Mouse (Mus musculus) kidney, adult 2 months (tissue): Measurements from ENCODE around the gene Wdr66.

Experiments used
- CTCF ChIP-seq: fragments of 200-500 bp; conservative IDR thresholded peaks from 2 replicates; pipeline ENCODE4 v1.5.1; 2011; ENCODE audit warnings: low read depth, mild to moderate bottlenecking, control low read depth, low read length, moderate library complexity, mixed read lengths; ENCODE audit not compliant: insufficient read depth, insufficient read length
- POLR2A ChIP-seq: fragments of 200-500 bp; IDR thresholded peaks from one replicate; pipeline ENCODE4 v1.6.1; 2011; ENCODE audit warnings: low read depth, low read length, control low read depth

DNA sequence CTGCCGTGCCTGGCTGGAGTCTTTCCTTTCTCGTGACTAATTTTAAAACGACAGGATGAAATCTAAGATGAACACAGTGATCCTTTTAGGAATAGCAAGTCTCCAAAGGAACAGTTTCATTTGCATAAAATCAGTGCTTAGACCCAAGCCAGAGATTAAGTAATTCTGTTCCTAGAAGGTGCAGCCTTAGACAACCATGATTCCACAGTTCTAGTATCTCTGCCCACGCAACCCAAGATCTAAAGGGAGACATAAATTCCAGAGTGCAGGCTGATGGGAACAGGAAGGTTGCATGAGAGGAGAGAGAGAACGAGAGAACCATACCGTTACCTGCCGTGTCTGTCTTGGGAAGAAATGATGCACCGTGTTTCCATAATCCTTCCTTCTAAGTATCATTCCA, 8.8 kb downstream of the Wdr66 start:
- TF ChIP-seq CTCF (no peak), POLR2A (no peak)
